Mouse (Mus musculus) thymus, postnatal 4 days (tissue): ENCODE data around the gene Galns.
"Not testable (repeated sequence)": the region's sequence is repeated elsewhere in the genome, so short reads cannot be mapped to it uniquely, and the experiment has no call there.

Experiments used
- DNase-seq: peaks from one replicate; pipeline ENCODE4 v3.0.0; 2021

Gene Galns

DNA sequence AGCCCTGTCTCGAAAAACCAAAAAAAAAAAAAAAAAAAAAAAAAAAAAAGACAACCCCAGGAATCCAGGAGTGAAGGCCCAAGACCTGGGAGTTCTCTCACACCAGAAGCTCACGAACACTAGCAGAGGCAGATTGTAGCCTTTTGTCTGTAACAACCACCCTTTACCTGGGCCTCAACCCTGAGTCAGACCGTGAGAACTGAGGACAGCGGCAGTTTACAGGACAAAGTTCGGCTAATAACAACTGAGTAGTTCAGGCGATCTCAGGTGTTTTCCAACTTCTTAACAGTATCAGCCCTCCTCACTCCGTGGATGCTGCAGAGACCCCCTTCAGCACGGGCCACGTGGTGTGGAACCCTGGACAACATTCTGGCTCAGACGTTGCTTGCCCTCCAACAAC is 24.5 kb downstream of the Galns start:
- DNase-seq = no peak

DNA sequence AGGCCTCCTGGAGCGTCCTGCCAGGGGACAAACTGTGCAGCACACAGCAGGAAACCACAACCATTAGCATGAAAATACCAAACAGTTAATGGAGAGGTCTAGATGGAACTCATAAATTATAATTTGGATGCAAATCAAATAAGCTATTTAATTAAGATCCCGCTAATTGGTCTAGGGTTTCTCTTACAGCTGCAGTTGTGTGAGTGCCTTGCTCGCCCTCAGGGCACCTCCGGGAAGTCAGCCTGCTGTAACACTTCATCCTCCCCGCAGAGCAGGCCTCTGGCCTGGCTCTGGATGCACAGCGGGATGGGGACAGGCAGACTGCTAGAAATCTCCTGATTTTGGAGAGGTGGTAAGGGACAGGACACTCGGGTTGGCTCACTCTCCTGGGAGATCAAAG is 25.1 kb downstream of the Galns start:
- DNase-seq = no peak

DNA sequence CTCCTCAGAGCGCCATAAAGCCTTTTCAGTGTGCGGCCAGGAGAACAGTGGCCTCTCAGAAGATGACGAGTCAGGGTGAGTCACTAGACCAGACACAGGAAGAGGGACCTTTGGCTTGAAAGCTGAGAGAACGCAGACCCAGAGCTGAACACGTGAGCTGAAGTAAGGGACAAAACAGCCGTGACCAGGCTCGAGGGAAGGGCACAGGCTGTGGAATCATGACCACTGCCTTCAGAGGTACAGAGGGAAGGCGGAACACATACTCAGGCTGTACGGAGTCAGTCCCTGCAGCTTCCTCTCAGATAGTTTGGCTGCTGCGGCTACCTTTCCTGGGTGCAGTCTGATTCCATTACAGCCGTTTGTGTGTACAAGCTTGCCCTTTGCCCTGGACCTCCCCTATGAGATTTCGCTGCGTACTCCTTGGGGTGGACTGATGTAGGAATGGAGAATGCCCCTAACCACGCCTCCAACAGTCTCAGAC is 25.8 kb downstream of the Galns start:
- DNase-seq = no peak

DNA sequence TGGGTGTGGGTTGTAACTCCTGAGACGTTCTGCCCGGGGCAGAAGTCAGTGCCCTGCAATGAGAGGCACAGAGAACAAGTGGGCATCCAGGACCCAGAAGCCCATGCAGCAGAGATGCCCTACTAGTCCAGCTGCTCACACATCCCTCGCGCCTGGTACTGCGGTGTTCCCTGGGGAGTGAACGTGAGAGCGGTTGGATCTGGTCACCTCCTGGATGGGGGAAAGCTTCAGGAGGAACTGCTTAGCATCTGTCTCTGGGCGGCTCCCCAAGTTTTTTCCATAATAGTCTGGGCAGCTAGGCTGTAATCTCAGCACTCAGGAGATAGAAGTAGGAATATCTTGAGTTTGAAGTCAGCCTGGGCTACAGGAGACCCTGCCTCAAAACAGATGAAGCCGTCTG is 26.3 kb downstream of the Galns start:
- no peak for DNase-seq

DNA sequence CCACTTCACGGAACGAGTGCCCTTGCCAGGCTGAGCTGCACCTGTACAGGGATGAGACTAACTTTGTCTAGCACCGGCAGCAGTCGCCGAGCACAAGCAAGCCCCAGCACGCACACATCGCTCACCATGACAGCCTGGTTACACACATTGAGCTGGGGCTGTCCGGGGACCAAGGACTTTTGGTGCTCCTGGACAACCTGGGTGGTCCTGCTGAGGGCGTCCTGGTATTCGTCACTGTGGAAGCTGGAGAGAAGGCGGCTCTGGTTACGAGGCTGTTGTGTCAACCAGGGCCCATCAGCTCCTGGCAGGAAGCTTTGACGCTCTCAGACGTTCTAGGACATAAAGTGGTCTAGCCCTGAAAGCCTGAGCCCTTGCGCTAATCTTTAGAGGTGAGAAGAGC is 30.3 kb downstream of the Galns start:
- no peak for DNase-seq

DNA sequence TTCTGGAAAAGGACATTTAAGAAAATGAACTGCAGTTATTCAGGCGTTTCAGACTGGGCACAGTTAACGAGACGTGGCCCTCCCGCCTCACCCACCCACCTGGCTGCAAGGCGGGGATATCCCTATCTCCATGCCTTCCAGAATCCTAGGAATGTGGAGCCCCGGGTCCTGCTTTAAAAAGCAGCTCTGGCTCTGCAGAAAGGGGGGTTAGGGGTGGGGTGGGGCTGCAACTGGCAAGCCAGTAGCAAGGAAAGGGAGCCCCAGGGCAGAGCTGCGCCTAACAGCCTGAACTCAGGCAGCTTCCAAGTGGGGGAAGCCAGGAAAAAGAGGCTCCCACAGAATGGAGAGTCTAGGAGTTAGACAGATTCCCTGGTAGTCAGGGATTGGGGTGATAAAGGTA is 32.1 kb downstream of the Galns start:
- no peak for DNase-seq

DNA sequence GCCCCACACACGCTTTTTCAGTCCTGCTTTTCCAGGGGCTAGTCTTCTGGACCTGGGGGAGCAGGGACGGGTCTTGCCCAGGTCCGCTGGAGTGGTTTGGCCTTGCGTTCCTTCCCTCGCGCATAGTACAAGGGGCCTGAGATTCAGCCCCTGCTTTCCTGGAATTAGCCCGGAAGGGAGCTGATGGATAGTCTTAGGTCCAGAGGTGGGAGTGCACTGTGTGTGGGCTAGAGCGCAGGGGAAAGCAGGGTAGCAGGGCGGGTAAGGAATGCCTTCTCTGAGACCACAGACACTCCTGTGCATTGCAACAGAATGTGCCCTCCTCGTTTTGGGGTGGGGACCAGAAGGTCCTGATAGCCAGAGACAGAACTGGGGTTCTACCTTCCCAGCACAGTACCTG is 34.1 kb downstream of the Galns start:
- no peak for DNase-seq

DNA sequence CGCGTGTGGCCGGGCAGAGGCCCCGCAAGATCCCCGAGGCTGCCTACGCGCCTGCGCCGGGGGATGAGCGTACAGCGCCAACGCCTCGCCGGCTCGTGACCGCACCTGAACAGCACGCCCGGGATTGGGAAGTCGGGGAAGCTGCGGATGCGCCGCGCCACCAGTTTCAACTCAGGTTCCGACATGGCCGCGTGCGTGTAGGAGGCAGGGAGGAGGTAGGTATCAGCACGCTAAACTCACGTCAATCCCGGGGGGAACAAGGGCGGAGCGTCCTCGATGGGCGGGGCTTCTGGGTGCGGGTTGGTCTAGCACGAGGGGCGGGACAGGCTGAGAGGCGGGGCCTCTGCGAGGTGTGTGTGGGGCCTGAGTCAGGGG is 34.6 kb downstream of the Galns start, which contains the start of gene Aprt:
TSS of gene Aprt (minus strand) at position 262 of the 375 bp plus-strand sequence.
- peak; percentile 99 for DNase-seq

DNA sequence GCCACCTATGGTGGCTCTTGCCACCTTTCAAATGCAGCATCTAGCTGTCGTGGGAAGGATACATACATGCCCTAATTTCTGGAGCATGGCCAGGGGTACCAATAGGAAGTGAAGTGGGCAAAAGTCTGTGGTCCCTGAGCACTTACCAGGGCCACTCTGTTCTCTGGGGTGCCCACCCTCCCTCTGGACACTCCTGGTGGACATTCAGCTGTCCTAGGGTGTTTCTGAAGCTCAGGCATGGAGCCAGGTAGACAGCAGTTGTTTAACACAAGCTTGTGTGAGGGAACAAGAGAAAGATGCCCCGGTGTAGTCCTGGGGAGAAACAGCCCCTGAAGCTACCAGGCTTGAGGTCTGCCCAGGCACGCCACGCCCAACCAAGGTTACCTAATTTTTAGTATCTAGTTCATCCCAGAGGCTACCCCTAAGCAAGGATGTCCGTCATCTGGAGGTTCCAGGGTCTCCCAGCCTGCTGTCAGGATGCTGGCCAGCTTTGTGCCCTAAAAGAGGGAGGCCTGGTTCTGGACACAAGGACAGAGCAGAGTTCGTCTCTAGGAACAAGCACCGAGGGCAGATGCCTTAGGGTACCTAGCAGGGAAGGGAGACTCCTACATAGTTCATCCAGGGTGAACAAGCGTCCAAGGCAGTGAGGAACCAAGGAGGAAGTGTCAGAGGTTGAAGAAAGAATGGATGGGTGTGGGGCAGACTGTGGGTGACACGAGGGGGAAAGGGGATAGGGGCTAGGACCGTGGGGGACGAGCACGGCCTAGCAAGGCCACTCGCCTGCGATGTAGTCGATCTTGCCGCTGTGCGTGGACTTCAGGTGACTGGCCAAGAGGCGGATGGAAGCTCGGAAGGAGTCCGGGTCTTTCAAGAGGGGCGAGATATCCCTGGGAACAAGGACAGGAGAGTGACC is 35.3 kb downstream of the Galns start:
- no peak for DNase-seq

DNA sequence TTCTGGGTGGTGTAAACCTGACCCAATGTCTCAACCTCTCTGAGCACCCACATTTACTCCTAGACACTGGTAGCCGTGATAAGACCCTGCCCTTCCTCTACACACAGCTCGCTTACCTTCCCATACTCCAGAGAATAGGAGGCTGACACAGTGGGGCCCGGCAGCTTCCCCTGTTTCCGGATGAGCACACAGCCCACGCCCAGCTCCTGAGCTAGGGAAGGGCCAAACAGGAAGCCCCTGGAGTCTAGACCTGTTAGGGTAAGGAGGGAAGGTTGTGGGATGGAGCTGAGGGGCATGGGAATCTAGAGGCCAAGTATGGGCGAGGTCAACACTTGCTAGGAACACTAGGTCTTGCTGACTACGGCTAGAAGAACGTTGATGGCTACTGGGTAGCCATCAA is 36.0 kb downstream of the Galns start:
- DNase-seq = no peak

DNA sequence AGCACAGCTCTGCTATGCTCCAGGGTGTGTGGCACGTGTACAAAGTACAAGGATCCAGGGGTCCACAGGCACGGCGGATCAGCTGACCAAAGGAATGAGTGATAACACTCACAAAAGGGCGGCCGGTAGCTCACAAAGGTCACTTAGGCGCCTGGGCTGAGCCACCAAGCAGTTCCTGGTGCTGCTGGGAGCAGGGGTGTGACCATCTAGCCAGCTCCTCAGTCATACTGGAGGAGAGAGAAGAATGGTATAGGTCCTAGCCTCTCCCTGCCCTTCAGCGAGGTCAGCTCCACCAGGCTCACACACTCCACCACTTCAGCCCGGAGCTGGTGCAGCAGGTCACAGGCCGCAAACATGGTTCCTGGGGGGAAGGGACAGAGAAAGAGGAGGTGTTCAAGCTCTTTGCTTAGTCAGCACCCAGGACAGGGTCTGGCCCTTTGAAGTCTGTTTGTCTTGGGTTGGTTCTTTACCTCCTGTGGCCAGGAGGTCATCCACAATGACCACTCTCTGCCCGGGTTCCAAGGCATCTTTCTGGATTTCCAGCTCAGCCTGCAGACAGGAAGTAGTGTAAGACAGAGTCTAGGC is 36.5 kb downstream of the Galns start:
- DNase-seq = no peak

DNA sequence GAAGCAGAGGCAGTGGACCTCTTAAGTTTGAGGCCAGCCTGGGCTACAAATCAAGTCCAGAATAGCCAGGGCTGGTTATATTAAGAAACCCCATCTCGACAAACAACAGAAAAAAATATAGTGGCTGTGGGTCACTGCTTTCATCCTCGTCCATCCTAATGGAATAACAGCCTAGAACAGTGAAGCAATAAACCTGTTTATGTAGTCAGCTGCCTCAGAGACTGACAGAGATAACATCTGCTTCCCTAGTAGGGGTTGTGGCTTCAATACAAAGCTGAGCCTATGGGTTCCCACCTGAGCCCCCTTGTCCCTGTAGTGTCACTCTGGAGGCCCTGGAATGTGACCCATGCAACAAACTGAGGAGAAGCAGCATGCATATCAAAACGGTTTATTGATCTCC is 37.0 kb downstream of the Galns start:
- DNase-seq = no peak

DNA sequence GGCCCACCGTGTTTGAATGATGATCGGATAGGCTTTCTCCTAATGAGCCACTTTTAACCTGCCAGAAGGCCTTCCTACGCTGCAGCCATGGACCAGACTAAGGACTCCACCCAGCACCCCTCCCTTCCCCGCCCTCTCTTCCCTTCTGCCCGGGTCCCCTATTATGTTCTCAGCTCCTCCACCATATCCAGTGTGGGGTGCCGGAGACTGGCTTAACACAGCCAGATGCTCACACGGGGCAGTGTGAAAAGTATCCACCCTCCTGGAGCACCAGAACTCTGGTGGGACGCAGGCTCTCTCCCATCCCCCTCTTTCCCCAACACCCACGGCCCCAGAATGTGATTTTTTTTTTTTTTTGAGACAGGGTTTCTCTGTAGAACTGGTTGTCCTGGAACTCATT is 37.7 kb downstream of the Galns start:
- DNase-seq = no peak

DNA sequence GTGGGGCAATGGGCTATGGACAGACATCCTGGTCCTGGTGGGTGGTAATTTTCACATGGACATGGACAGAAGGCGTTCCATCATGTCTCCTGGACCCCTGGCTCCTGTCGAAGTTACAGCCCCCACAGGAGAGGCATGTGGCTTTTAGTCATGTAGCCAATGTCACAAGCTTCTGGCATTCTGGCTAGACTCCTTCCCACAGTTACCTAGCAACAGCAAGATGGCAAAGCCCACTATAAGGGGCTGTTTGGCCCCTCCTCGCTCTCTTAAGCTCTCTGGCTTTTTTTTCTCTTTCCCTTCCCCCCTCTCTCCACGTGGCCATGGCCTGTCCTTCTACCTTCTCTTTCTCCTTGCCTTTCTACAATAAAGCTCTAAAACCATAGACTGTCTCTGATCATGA is 38.1 kb downstream of the Galns start:
- not testable (repeated sequence) for DNase-seq

DNA sequence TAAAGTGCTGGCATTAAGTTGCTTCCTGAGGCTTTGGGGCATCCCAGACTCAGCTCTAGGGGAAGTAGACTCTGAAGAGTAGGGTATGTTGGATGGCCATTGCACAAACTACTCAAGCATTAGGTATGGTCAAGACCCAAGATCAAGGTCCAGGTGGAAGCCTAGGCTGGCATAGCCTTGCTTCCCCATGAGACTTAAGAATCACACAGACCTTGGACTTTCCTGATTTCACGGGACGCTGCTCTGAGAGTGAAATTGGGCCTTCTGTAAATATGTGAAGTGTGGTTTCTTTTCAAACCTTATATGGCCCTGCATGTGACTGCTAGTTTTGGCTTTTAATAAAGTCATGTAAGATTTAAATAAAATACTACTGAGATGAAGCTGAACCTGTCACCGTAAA is 38.5 kb downstream of the Galns start:
- no peak for DNase-seq

DNA sequence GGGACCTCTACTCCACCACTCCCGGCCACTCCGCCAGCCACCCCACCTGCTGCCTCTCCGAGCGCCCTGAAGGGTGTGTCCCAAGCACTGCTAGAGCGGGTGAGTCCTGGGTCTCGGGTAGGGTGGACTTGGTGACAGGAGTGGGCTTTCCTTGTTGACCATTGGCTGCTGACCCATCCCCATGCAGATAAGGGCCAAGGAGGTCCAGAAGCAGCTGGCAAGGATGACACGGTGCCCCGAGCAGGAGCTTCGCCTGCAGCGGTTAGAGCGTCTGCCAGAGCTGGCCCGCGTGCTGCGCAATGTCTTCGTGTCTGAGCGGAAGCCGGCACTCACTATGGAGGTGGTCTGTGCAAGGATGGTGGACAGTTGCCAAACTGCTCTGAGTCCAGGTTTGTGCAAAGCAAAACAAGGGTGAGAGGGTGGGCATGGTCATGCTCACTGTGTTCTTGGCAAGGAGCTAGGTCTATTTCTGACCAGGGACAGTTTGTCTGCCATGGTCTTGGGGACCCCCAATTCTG is 39.5 kb downstream of the Galns start:
- DNase-seq = no peak

DNA sequence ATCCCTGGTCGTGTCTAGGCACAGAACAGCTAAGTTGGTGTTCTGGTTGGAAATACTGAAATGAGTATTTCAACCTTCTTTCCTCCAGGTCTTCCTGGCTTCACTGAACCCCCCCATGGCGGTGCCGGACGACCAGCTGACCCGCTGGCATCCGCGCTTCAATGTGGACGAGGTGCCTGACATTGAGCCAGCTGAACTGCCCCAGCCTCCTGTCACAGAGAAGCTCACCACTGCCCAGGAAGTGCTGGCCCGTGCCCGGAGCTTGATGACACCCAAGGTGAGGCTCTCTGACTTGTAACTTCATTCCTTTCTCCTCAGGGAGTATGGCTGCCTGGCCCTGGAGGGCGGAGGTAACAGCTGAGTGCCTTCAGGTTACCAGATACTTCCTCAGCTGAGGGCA is 40.1 kb downstream of the Galns start:
- no peak for DNase-seq

DNA sequence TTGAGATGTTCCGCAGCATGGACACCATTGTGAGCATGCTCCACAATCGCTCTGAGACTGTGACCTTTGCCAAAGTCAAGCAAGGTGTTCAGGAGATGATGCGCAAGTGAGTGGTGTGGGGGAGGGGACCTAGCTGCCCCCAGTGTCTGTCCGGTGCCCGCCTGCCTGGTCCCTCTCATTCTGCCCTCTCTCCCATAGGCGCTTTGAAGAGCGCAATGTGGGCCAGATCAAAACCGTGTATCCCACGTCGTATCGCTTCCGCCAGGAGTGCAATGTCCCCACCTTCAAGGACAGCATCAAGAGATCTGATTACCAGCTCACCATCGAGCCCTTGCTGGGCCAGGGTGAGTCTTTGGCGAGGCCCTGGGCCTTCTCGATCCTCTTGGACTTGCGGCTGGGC is 41.3 kb downstream of the Galns start:
- DNase-seq = no peak

DNA sequence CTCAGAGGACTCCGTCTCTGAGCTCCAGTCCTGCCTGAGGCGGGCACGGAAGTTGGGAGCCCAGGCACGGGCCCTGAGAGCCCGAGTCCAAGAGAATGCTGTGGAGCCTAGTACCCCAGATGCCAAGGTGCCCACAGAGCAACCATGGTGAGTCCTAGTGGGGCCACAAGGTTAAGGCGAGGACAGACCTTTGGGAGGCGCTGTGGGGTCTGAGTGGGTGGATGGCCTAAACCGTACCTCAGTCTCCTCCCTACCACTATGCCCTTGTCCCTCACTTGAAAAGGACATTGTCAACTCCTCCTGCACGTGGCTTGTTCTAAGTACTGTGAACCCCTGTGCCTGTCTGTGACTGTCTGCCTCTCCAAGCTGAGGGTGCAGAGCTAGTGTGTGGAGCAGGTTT is 41.9 kb downstream of the Galns start:
- DNase-seq = no peak

DNA sequence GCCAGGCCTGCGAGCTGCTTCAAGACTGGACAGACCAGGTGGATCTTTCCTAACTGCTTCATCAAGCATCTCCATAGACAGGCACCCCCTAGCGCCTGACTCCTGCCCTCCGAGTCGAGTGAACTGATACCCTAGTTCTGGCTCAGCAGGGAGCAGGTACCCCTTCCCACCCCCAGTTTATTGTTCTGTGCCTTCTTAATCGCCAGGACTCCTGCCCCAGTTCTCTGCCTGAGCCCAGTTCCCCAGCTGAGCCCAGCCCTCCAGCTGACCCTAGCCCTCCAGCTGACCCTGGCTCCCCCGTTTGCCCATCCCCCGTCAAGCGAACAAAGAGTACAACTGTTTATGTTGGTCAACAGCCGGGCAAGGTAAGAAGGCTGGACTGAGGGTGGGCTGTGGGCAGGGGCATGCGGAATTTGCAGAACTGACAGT is 42.4 kb downstream of the Galns start:
- peak; percentile 71 for DNase-seq

DNA sequence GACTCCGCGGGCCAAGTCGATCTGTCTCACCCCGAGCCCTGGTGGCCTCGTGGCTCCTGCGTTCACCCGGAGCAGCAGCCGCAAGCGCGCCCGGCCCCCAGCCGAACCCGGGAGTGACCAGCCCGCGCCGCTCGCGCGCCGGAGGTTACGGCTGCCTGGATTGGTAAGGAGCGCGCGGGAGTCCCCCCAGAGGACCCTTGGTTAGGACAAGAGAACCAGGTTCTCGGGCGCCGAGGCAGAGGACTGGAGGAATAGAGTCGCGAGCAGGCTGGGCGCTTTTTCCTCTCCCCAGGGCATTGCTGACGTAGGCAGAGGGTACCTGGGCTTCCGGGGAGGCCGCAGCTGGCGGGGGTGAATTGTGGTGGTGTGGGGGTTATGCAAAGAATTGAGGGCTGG is 43.2 kb downstream of the Galns start:
- DNase-seq = peak; percentile 73

DNA sequence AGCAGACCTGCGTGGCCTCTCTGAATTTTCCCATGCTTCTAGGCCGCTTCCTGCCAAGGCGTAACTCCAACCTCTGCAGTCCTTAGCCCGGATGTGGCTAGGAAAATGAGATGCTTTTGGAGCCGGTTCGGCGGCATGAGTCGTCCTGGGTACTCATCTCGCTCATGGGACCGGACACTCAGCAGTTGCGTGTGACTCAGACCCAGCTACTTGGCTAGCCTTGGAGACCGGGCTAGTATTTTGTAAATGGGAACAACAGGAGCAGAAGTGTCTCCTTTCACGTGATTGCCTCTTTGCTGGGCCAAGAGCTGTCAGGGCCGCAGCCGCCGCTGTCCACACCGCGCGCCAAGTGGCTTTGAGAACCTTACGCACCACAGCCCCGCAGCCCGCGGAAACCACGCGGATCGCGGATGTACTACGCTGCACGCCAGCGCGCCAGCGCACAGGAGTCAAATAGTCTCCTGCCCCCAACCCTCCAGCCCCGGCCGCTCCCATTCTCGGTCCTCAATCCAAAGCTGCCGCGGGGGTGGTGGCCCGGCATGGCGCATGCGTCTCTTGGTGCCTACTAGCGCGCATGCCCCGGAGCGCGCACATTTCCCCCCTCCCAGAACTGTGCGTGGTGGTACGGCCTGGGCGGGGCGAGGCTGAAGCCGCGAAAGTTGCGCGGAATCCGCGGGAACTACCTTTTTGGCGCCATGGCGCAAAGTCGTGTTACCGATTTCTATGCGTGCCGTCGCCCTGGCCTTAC is 43.7 kb downstream of the Galns start, which contains the start of gene Cdt1:
TSS of gene Cdt1 (plus strand) at position 655 of the 748 bp plus-strand sequence.
- DNase-seq = peak; percentile 96

DNA sequence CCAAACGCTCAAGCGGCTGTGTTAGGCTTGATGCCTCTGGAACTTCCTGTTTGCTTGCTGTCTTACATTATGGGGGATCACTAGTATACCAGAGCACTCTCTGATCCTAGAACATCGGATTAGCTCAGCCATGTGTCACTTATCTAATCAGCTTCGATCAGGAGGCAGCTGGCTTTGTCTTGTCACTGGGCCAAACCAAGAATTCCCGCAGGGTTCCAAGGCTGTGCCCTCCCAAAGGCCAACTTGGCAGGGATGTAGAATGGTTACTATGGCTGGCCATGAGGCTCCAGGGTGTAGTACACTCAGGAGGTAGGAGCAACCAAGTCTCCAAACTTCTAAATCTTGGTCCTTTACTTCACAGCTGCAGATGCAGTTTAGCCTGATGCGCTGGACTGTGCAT is 44.5 kb downstream of the Galns start:
- no peak for DNase-seq
